Mouse (Mus musculus): ENCODE measurements around the gene Glt6d1. TPM values are rescaled to one million over a fixed set of nuclear protein-coding genes. Genes with fewer than 3 reads are reported as not detected.

The Glt6d1 gene
- polyA plus RNA-seq, 1 experiment from 2014 or later = not detected

- DNase-seq (ENCODE audit: low spot score) (no peak), ATAC-seq (ENCODE audit: insufficient number of reproducible peaks, low FRiP score, low TSS enrichment, low read depth) (no peak)
- H3K9me3 ChIP-seq (ENCODE audit: control insufficient read depth, low read length) = no peaks in the 10 kb centered on the region
These were observed 29.9 kb downstream of the Glt6d1 start for GRCm38 (mm10) chr2:25785573-25786322.

GRCm38 (mm10) chr2:25781957-25782356 is 33.7 kb downstream of the Glt6d1 start, which contains the start of gene Gm13539:
Gene Gm13539, plus strand, starts transcription at chr2:25782257.
- DNase-seq (ENCODE audit: low spot score) (no peak), ATAC-seq (ENCODE audit: insufficient number of reproducible peaks, low FRiP score, low TSS enrichment, low read depth) (no peak)
- Histone ChIP-seq H3K4me1 (ENCODE audit: control insufficient read depth, insufficient read depth, low read length) (no peaks in the 10 kb centered on the region), H3K9ac (ENCODE audit: low read length) (no peak within 1 kb of the TSS), H3K27me3 (ENCODE audit: control insufficient read depth, insufficient read depth, low read length) (no peaks in the 10 kb centered on the region), H3K9me3 (ENCODE audit: control insufficient read depth, low read length) (no peaks in the 10 kb centered on the region), H3K36me3 (ENCODE audit: control insufficient read depth, insufficient read depth, low read length) (no peaks in the 10 kb centered on the region), H3K4me2 (ENCODE audit: low read depth, severe bottlenecking) (no peak within 1 kb of the TSS), H3K4me3 (ENCODE audit: low read depth, low read length) (no peak within 1 kb of the TSS), H3K27ac (replicated peaks; ENCODE audit: low read depth, low read length) (no peak within 1 kb of the TSS)
- 84% methylated on average over 3 of the region's 3 CpGs for WGBS

More at GRCm38 (mm10) chr2:25785573-25786322, 29.9 kb downstream of the Glt6d1 start:
- no peak overlapping the region for H3K27ac ChIP-seq (replicated peaks; ENCODE audit: low read depth, low read length)
- WGBS = 75% methylated on average over 5 of the region's 5 CpGs
- H3K9ac ChIP-seq (ENCODE audit: low read length) = no peak overlapping the region
- no peaks in the 10 kb centered on the region for H3K27me3 ChIP-seq (ENCODE audit: control insufficient read depth, insufficient read depth, low read length)
- no peak overlapping the region for H3K4me3 ChIP-seq (ENCODE audit: low read depth, low read length)
- H3K4me1 ChIP-seq (ENCODE audit: control insufficient read depth, insufficient read depth, low read length) = no peaks in the 10 kb centered on the region
- no peak overlapping the region for H3K4me2 ChIP-seq (ENCODE audit: low read depth, severe bottlenecking)
- H3K36me3 ChIP-seq (ENCODE audit: control insufficient read depth, insufficient read depth, low read length) = no peaks in the 10 kb centered on the region

- Histone ChIP-seq H3K36me3 (ENCODE audit: control insufficient read depth, insufficient read depth, low read length) (no peaks in the 10 kb centered on the region), H3K9ac (ENCODE audit: low read length) (no peak overlapping the region), H3K4me3 (ENCODE audit: low read depth, low read length) (no peak overlapping the region), H3K27me3 (ENCODE audit: control insufficient read depth, insufficient read depth, low read length) (no peaks in the 10 kb centered on the region), H3K27ac (replicated peaks; ENCODE audit: low read depth, low read length) (no peak overlapping the region), H3K4me1 (ENCODE audit: control insufficient read depth, insufficient read depth, low read length) (no peaks in the 10 kb centered on the region), H3K4me2 (ENCODE audit: low read depth, severe bottlenecking) (no peak overlapping the region), H3K9me3 (ENCODE audit: control insufficient read depth, low read length) (no peaks in the 10 kb centered on the region)
- ATAC-seq (ENCODE audit: insufficient number of reproducible peaks, low FRiP score, low TSS enrichment, low read depth) (no peak), DNase-seq (ENCODE audit: low spot score) (no peak)
- 45% methylated on average over 4 of the region's 4 CpGs for WGBS
These were observed 34.7 kb downstream of the Glt6d1 start for GRCm38 (mm10) chr2:25780921-25781320.

- Histone ChIP-seq H3K9ac (ENCODE audit: low read length) (no peak overlapping the region), H3K36me3 (ENCODE audit: control insufficient read depth, insufficient read depth, low read length) (no peaks in the 10 kb centered on the region), H3K4me3 (ENCODE audit: low read depth, low read length) (no peak overlapping the region), H3K27me3 (ENCODE audit: control insufficient read depth, insufficient read depth, low read length) (no peaks in the 10 kb centered on the region), H3K4me1 (ENCODE audit: control insufficient read depth, insufficient read depth, low read length) (no peaks in the 10 kb centered on the region), H3K4me2 (ENCODE audit: low read depth, severe bottlenecking) (no peak overlapping the region), H3K27ac (replicated peaks; ENCODE audit: low read depth, low read length) (no peak overlapping the region), H3K9me3 (ENCODE audit: control insufficient read depth, low read length) (no peaks in the 10 kb centered on the region)
- WGBS = 93% methylated on average over 9 of the region's 9 CpGs
- DNase-seq (ENCODE audit: low spot score) (no peak), ATAC-seq (ENCODE audit: insufficient number of reproducible peaks, low FRiP score, low TSS enrichment, low read depth) (no peak)
These were observed 36.6 kb downstream of the Glt6d1 start for GRCm38 (mm10) chr2:25779076-25779475.

GRCm38 (mm10) chr2:25776717-25777116 is 38.9 kb downstream of the Glt6d1 start, which contains the start of gene Lcn11:
Gene Lcn11, plus strand, starts transcription at chr2:25777017.
- no peak within 1 kb of the TSS for H3K27ac ChIP-seq (replicated peaks; ENCODE audit: low read depth, low read length)

GRCm38 (mm10) chr2:25775991-25776390 is 39.7 kb downstream of the Glt6d1 start:
- WGBS = 80% methylated on average over 3 of the region's 3 CpGs
- Histone ChIP-seq H3K27me3 (ENCODE audit: control insufficient read depth, insufficient read depth, low read length) (no peaks in the 10 kb centered on the region), H3K4me1 (ENCODE audit: control insufficient read depth, insufficient read depth, low read length) (no peaks in the 10 kb centered on the region), H3K36me3 (ENCODE audit: control insufficient read depth, insufficient read depth, low read length) (no peaks in the 10 kb centered on the region), H3K4me3 (ENCODE audit: low read depth, low read length) (no peak overlapping the region), H3K9me3 (ENCODE audit: control insufficient read depth, low read length) (no peaks in the 10 kb centered on the region), H3K4me2 (ENCODE audit: low read depth, severe bottlenecking) (no peak overlapping the region), H3K27ac (replicated peaks; ENCODE audit: low read depth, low read length) (no peak overlapping the region), H3K9ac (ENCODE audit: low read length) (no peak overlapping the region)
- ATAC-seq (ENCODE audit: insufficient number of reproducible peaks, low FRiP score, low TSS enrichment, low read depth) = no peak
- DNase-seq (ENCODE audit: low spot score) = no peak

More at GRCm38 (mm10) chr2:25776717-25777116, 38.9 kb downstream of the Glt6d1 start, which contains the start of gene Lcn11:
- WGBS = 90% methylated on average over 1 of the region's 1 CpGs
- Histone ChIP-seq H3K4me3 (ENCODE audit: low read depth, low read length) (no peak within 1 kb of the TSS), H3K4me1 (ENCODE audit: control insufficient read depth, insufficient read depth, low read length) (no peaks in the 10 kb centered on the region), H3K4me2 (ENCODE audit: low read depth, severe bottlenecking) (no peak within 1 kb of the TSS), H3K9me3 (ENCODE audit: control insufficient read depth, low read length) (no peaks in the 10 kb centered on the region), H3K27me3 (ENCODE audit: control insufficient read depth, insufficient read depth, low read length) (no peaks in the 10 kb centered on the region), H3K36me3 (ENCODE audit: control insufficient read depth, insufficient read depth, low read length) (no peaks in the 10 kb centered on the region), H3K9ac (ENCODE audit: low read length) (no peak within 1 kb of the TSS)
- DNase-seq (ENCODE audit: low spot score) (no peak), ATAC-seq (ENCODE audit: insufficient number of reproducible peaks, low FRiP score, low TSS enrichment, low read depth) (no peak)

- no peaks in the 10 kb centered on the region for H3K4me1 ChIP-seq (ENCODE audit: control insufficient read depth, insufficient read depth, low read length)
- no peaks in the 10 kb centered on the region for H3K27me3 ChIP-seq (ENCODE audit: control insufficient read depth, insufficient read depth, low read length)
- no peaks in the 10 kb centered on the region for H3K36me3 ChIP-seq (ENCODE audit: control insufficient read depth, insufficient read depth, low read length)
- WGBS = 89% methylated on average over 2 of the region's 2 CpGs
- no peaks in the 10 kb centered on the region for H3K9me3 ChIP-seq (ENCODE audit: control insufficient read depth, low read length)
- H3K27ac ChIP-seq (replicated peaks; ENCODE audit: low read depth, low read length) = no peak overlapping the region
- no peak for ATAC-seq (ENCODE audit: insufficient number of reproducible peaks, low FRiP score, low TSS enrichment, low read depth)
- no peak overlapping the region for H3K9ac ChIP-seq (ENCODE audit: low read length)
- H3K4me2 ChIP-seq (ENCODE audit: low read depth, severe bottlenecking) = no peak overlapping the region
- no peak for DNase-seq (ENCODE audit: low spot score)
- H3K4me3 ChIP-seq (ENCODE audit: low read depth, low read length) = no peak overlapping the region
These were observed 41.0 kb downstream of the Glt6d1 start for GRCm38 (mm10) chr2:25774640-25775039.

- Histone ChIP-seq H3K36me3 (ENCODE audit: control insufficient read depth, insufficient read depth, low read length) (no peaks in the 10 kb centered on the region), H3K4me3 (ENCODE audit: low read depth, low read length) (no peak overlapping the region), H3K9me3 (ENCODE audit: control insufficient read depth, low read length) (no peaks in the 10 kb centered on the region), H3K4me1 (ENCODE audit: control insufficient read depth, insufficient read depth, low read length) (no peaks in the 10 kb centered on the region), H3K27me3 (ENCODE audit: control insufficient read depth, insufficient read depth, low read length) (no peaks in the 10 kb centered on the region), H3K4me2 (ENCODE audit: low read depth, severe bottlenecking) (no peak overlapping the region), H3K27ac (replicated peaks; ENCODE audit: low read depth, low read length) (no peak overlapping the region), H3K9ac (ENCODE audit: low read length) (no peak overlapping the region)
- ATAC-seq (ENCODE audit: insufficient number of reproducible peaks, low FRiP score, low TSS enrichment, low read depth) = no peak
- WGBS = 79% methylated on average over 2 of the region's 2 CpGs
- DNase-seq (ENCODE audit: low spot score) = no peak
These were observed 42.1 kb downstream of the Glt6d1 start for GRCm38 (mm10) chr2:25773507-25773906.
